In genomic region chr6:91401591-91401990, GRCm38 (mm10) we compare ENCODE assay signal across 15 mouse cellular contexts. TPM values are rescaled to one million over a fixed set of nuclear protein-coding genes. Genes with fewer than 3 reads are reported as not detected.
DNase-seq lines count a peak whose midpoint lies in the region; ATAC-seq lines count a peak whose summit lies in the region.
"Had no signal": no experiment of that assay in that cellular context is flagged by ENCODE, and none has a peak within 500 bp of the region (broad histone marks: within the 10 kb centered on the region; RNA-seq: fewer than 3 reads in every experiment).

No protein-coding gene starts in this region.

- DNase-seq in cerebellum, postnatal 25 days: peak; percentile 12 to 21
- DNase-seq in cerebellum, postnatal 4 days (ENCODE audit: low spot score in 2 of 2): no peak
- no peak for DNase-seq in natural killer cell, adult 2 months (ENCODE audit: low spot score in 2 of 2)
- DNase-seq in frontal cortex, postnatal 36 days (ENCODE audit: low spot score in 2 of 2): no peak
- DNase-seq in ovary, postnatal 14 days (ENCODE audit: low spot score): no peak
- DNase-seq: adrenal gland, postnatal 36 days; heart, adult 11 months; heart, postnatal 36 days; kidney, adult 8-10 months; lung, postnatal 14 days had no signal

- 0 out of 2 replicates have a peak overlapping the region, but pooled peaks have one; percentile 20 for H3K4me2 ChIP-seq in forebrain, embryonic 13.5 days
- no peak overlapping the region for H3K4me2 ChIP-seq in hindbrain, embryonic 16.5 days (ENCODE audit: low read length)
- no peak overlapping the region for H3K4me2 ChIP-seq in neural tube, embryonic 13.5 days
- H3K4me2 ChIP-seq: embryonic facial prominence, embryonic 15.5 days; liver, embryonic 12.5 days had no signal

- H3K36me3 ChIP-seq in forebrain, embryonic 13.5 days (ENCODE audit: poor library complexity, severe bottlenecking): peaks cover 75% of the 10 kb centered on the region
- no peaks in the 10 kb centered on the region for H3K36me3 ChIP-seq in hindbrain, embryonic 16.5 days (ENCODE audit: control insufficient read depth, insufficient read depth, low read length)
- peaks cover 7% of the 10 kb centered on the region; the same call in 1 of the 2 replicates for H3K36me3 ChIP-seq in neural tube, embryonic 13.5 days
- H3K36me3 ChIP-seq: embryonic facial prominence, embryonic 15.5 days; liver, embryonic 12.5 days had no signal

- no peaks in the 10 kb centered on the region for H3K27me3 ChIP-seq in forebrain, embryonic 13.5 days
- no peaks in the 10 kb centered on the region for H3K27me3 ChIP-seq in hindbrain, embryonic 16.5 days (replicated peaks; ENCODE audit: control insufficient read depth, insufficient read depth, low read length)
- no peaks in the 10 kb centered on the region for H3K27me3 ChIP-seq in neural tube, embryonic 13.5 days

- peak overlapping the region; percentile 43; the same call in 1 of the 2 replicates for H3K9ac ChIP-seq in forebrain, embryonic 13.5 days
- H3K9ac ChIP-seq in hindbrain, embryonic 16.5 days (ENCODE audit: low read depth, low read length): no peak overlapping the region
- no peak overlapping the region for H3K9ac ChIP-seq in neural tube, embryonic 13.5 days
- H3K9ac ChIP-seq: embryonic facial prominence, embryonic 15.5 days; liver, embryonic 12.5 days had no signal

- ATAC-seq in forebrain, embryonic 13.5 days: peak; percentile 53; the same call in 1 of the 2 replicates
- peak; percentile 77; the same call in 1 of the 2 replicates for ATAC-seq in hindbrain, embryonic 16.5 days
- no peak for ATAC-seq in neural tube, embryonic 13.5 days (ENCODE audit: low read depth)
- ATAC-seq: liver, embryonic 12.5 days had no signal

- peaks cover 30% of the 10 kb centered on the region for H3K4me1 ChIP-seq in forebrain, embryonic 13.5 days
- H3K4me1 ChIP-seq in hindbrain, embryonic 16.5 days (ENCODE audit: control insufficient read depth, insufficient read depth, low read depth, low read length): no peaks in the 10 kb centered on the region
- peaks cover 16% of the 10 kb centered on the region for H3K4me1 ChIP-seq in neural tube, embryonic 13.5 days (replicated peaks)
- H3K4me1 ChIP-seq: embryonic facial prominence, embryonic 15.5 days; liver, embryonic 12.5 days had no signal

- 3% methylated on average over 5 of the region's 5 CpGs for WGBS in forebrain, embryonic 13.5 days
- 20% methylated on average over 5 of the region's 5 CpGs for WGBS in hindbrain, embryonic 16.5 days
- WGBS in neural tube, embryonic 13.5 days: 18% methylated on average over 5 of the region's 5 CpGs

- H3K27ac ChIP-seq in forebrain, embryonic 13.5 days: peak overlapping the region; percentile 85
- no peak overlapping the region for H3K27ac ChIP-seq in hindbrain, embryonic 16.5 days (ENCODE audit: low read depth, low read length)
- peak overlapping the region; percentile 49; the same call in 1 of the 2 replicates for H3K27ac ChIP-seq in neural tube, embryonic 13.5 days (replicated peaks)
- H3K27ac ChIP-seq: embryonic facial prominence, embryonic 15.5 days; liver, embryonic 12.5 days had no signal

- H3K9me3 ChIP-seq in forebrain, embryonic 13.5 days (replicated peaks): no peaks in the 10 kb centered on the region
- no peaks in the 10 kb centered on the region for H3K9me3 ChIP-seq in hindbrain, embryonic 16.5 days (ENCODE audit: control insufficient read depth, low read length)
- H3K9me3 ChIP-seq in neural tube, embryonic 13.5 days: no peaks in the 10 kb centered on the region
- H3K9me3 ChIP-seq: embryonic facial prominence, embryonic 15.5 days; liver, embryonic 12.5 days had no signal

- no peak overlapping the region for H3K4me3 ChIP-seq in forebrain, embryonic 13.5 days
- H3K4me3 ChIP-seq in hindbrain, embryonic 16.5 days (ENCODE audit: low read length): no peak overlapping the region
- H3K4me3 ChIP-seq in neural tube, embryonic 13.5 days: no peak overlapping the region
- H3K4me3 ChIP-seq: embryonic facial prominence, embryonic 15.5 days; liver, embryonic 12.5 days had no signal

RNA-seq across cellular contexts. Expression of gene Wnt7a, which starts 9.6 kb away (rescaled TPM):
- 21.9 and 22.8 TPM in 2 replicates for polyA plus RNA-seq in forebrain, embryonic 13.5 days (2015; fragmentation: Nextera tagmentation; extraction: Ambion mirVana)
- polyA plus RNA-seq in hindbrain, embryonic 16.5 days (2015; fragmentation: Nextera tagmentation; extraction: Ambion mirVana): 7.9 and 11.2 TPM in 2 replicates
- 10.1 and 10.4 TPM in 2 replicates for polyA plus RNA-seq in neural tube, embryonic 13.5 days (2015; fragmentation: Nextera tagmentation; extraction: Ambion mirVana)
- polyA plus RNA-seq: liver, embryonic 12.5 days had no signal

Comparison
In these comparisons a context has a peak if more than half of its experiments do, and no peak if none do; other contexts are left out.
1. DNase-seq: peak in cerebellum, postnatal 25 days (2 of 2); none in cerebellum, postnatal 4 days (0 of 2), natural killer cell, adult 2 months (0 of 2), frontal cortex, postnatal 36 days (0 of 2) and ovary, postnatal 14 days (single experiment).